Mouse (Mus musculus) mouse trophoblast stem cell (cell line): ENCODE results near the gene Clk3.

ENCODE experiments used
- in situ Hi-C, 2 experiments: fragments of 300-500 bp; cut with MseI, MboI; formaldehyde crosslinking; loops; 2 replicates in 1 of 2; 3 replicates in 1 of 2; pipeline ENCODE4 v1.15.1; 2025

Clk3 gene

DNA sequence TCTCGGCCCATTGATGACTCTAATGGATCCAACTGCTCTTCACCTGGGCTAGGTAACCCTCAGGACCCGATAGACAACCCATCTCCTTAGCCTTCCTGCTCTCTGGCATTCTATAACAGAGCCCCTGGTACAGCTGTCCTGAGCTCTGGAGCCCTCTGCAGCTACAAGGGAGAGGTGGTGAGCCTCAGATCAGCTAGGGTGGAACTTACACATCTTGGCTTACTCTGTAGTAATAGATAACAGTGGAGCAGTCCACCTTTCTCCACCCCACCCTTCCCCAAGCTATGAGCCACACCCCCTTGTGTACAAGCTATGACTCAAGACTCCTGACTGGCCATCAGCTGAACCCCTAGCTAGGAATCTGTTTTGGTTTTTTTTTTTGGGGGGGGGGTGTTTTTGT, 5.2 kb upstream of the Clk3 start:
- in situ Hi-C loops = loop anchor here in 1 of 2 experiments (10.0 kb wide), 1 partner anchor 224 kb away; no protein-coding TSS in a partner anchor

- in situ Hi-C loops = loop anchor here in 1 of 2 experiments (10.0 kb wide), 1 partner anchor 225 kb away; no protein-coding TSS in a partner anchor
Measured at GRCm38 (mm10) chr9:57770214-57770613, 4.6 kb upstream of the Clk3 start.

- in situ Hi-C loops = loop anchor here in 1 of 2 experiments (10.0 kb wide), 1 partner anchor 225 kb away; no protein-coding TSS in a partner anchor
Measured at GRCm38 (mm10) chr9:57769539-57770069, 3.9 kb upstream of the Clk3 start.

GRCm38 (mm10) chr9:57767231-57767630, 1.6 kb upstream of the Clk3 start:
- in situ Hi-C loops = no loop called here

DNA sequence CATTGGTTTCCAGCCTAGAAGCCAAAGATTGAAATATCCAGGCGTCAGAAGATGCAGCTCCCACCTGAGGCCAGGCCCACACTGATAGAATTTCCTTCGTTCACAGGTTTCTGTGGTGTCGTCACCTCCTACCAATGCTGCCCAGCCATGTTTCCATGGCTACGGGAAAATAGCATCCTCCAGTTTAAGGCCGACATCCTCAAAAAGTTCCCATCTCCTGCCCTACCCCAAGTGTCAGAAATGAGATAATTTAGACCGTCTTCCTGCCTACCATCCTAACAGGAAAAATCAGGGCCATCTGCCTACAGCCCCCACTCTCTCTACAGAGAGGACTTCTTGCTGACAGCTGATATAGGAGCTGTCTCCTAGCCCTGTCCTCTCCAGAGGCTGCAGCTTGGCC, 771 bp upstream of the Clk3 start:
- in situ Hi-C loops = no loop called here

DNA sequence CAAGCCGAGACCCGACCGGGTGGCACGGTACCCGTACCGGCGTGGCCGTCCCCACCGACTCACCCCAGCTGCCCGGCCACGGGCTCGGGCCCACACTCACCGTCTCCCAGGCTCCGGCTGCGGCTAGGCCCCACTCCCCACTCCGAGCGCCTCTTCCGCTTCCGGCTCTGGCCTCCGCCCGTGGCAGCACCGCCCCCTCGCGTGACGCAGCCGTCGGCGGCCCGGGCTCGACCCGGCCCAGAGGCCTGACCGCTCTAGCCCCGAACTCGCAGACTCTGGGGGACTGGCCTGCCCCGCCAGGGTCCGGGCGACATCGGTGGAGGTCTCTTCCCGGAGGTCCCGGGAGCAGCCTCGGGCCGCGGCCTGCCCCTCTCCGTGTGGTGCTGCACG, 691 bp downstream of the Clk3 start:
- in situ Hi-C loops = no loop called here

DNA sequence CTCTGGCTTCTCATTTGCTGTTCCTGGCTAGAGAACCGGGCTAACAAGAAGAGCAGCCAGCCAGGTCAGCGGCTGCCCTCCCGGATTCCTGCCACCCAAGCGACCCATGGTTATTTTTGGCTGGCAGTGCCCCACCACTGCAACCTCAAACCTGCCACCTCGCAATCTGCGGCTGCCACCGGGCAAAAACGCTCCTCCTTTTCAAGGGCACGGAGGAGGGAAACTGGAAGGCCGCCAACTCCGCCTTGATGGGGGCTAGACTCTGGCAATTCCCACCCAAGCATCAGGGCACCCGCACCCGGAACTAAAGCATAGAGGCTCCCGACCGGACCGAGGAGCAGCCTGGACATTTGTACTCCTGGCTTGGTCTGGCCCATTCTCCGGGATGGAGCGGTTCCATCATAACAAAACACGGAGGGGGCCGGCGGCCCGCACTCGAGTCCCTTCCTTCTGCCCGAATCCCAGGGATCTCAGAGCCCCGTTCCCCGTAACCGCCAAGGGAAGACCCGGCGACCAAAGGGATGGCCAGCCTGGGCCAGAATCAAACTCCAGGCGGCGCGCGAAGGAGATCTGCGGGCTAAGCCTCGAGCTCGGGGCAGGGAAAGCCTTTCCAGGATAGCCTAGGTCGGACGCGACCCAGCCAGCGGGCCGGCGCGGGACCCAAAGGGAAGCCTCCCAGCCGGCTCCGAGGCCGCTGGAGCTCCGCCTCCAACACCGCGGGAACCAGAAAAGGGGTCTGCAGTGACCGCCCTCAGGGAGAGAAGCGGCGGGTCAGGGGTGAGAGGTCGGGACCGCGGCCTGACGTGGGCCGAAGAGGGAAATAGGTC, 1.3 kb downstream of the Clk3 start:
- in situ Hi-C loops = no loop called here

DNA sequence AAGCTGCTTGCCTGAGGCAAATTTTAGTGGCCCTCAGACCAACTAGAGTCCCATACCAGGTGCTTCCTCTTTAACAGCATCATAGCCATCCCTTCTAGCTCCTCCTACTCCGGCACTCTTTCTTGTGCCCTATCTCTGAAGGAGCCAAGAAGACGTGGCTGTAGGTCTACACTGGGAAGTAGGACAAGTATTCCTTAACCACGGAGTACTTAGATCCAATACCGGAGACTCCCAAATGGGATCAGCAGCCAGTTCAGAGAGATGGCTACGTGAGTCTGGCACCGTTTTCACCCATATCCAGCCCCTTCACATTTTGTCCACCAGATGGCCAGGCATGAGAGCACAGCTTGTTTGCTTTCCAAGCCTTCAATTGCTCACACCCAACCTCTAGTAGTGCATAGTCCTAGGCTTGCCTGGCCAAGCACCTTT, 3.1 kb downstream of the Clk3 start:
- in situ Hi-C loops = no loop called here

DNA sequence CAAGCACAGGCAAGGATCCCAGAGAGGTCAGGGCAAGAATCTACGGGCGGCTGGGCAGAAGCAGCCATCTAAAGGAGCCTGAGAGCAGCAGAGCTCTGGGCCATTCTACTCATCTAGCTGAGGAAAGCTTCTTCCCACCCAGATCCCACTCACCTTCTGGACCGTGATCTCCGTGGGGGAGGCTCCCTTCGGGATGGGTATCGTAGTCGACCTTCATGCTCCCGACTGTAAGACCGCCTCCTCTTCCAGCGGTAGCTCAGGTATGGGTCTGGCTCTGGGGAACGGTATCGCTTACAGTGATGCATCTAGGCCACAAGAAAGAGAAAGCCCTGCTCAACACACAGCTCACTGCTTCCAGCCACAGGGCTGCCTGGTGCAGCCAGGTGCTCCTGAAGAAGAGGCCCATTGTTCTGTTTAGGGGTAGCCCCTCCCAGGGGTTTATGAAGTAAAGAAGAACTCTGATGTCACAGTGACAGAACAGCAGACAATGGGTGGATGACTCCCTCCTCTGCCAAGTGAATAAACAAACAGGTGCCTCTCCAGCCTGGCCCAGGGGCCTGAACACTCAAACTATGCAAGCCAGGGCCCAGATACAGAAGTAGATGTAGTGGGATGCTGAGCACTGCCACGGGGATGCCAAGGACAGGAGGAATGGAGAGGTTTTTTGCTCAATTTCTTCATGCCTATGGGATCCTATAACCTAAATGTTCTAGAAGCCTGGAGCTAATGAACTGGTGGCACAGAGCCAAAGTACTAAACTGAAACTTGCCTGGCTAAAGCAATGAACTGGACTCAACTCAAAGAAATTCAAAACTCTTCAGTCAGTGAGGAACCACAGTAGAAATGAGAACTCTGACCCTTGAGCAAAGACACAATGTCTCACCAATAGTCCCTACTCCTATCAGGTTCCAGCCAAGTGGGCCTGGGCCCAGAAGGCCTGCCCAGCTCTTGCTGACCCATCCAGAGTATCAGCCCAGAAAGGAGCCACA, 3.8 kb downstream of the Clk3 start:
- in situ Hi-C loops = no loop called here

DNA sequence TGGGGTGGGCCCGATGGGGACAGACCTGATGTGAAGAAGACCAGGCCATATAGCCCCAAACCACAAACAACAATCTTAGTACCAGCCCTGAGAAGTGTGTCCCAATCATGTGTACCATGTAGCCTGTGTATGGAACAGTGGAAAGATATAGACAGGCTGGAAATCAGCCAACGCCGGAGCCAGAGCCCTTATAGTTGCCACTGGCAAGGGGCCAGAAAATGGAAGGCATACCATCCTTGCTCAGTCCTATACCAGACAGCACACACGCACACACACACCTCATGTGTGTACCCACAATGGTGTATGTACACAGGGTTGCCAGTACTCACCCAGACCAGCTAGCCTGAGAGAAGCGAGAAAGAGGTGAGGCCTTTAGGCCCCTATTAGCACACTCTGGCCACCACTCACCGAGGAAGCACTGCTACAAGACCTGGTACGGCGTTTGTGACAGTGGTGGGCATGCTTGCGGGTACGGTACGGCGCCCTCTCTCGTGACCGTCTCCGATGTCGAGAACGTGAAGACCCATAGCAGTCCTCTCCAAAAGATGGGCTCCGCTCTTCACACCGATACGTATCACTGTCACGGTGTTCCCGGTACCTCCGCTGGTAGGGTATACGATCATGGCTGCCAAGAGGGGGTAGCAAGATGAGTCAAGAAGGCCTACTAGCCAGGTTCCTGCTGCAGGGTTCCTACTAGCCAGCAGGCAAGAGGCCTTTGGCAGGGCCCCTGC, 5.1 kb downstream of the Clk3 start:
- in situ Hi-C loops = no loop called here

DNA sequence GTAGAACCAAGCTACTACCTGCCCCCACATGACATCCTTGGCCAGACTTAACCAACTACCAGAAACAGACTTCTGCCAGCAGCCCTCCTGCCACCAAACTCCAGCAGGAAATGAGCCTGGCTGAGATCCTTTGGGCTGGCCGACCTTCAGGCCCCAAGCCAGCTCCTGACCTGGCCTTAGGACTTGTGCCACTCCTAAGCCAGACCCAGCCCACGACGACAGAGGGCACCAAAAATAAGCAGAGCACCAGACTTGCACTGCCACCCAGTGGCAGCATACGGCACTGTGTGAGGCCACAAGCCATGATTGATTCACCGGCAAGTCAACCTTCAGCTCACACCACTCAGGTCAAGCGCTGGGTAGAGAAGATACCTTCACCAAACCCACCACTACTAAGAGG, 6.4 kb downstream of the Clk3 start:
- in situ Hi-C loops = no loop called here

DNA sequence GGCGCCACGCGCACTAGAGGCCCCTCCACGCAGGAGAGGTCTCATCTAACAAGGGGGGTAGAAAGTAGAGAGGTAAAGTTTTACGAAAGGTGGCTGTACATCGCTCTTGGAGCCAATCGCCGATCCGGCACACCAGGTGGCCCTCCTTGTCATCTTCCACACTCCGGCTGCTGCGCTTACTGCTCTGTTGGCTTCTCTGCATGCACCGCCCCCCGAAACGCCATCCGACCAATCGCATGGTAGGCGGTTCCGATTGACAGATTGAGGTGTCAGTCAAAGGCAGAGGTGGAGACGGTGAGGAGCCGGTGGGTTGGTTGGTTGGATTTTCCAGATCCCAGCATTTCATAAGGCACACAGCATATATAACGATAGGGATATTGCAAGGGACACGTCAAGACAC, 7.1 kb downstream of the Clk3 start:
- in situ Hi-C loops = no loop called here

DNA sequence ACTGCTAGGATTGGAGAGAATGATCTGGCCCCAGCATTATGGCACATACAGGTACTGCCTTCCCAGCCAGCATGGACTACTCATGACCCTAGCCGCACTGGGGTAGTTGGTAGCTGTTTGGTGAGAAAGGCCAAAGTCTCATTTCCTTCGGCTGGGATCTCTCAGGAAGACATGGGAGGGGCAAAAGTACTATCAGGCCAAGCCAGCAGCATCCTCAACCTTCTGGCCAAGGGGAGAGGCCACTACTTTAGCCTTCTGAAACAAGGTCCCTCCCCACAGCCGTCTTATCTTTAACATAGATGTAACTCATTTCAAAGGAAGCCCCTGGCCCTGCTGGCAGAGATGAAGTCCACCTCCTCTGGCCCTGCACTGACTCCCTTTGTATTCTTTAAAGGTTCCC, 8.1 kb downstream of the Clk3 start:
- in situ Hi-C loops = no loop called here

GRCm38 (mm10) chr9:57750901-57751300, 14.8 kb downstream of the Clk3 start:
- in situ Hi-C loops = no loop called here

DNA sequence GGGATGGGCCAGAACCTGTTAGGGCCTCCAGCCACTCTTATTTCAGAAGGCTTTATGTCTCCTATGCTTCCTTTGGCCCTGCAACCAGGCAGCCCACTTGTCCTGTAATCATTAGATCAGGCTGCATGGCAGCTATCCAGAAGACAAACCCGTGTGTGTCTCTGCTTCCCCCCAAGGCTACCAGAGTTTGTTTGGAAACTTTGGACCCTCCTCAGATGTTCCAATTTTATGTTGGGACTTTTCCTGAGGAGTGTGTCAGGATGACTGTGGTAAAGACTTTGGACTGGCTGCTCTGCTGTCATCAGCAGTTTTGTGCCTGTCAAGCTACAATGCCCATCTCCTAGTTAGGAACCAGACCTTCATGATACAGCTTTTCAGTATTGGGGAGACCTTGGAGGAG, 16.8 kb downstream of the Clk3 start:
- in situ Hi-C loops = loop anchor here in 1 of 2 experiments (5.0 kb wide), 1 partner anchor 87 kb away; no protein-coding TSS in a partner anchor

DNA sequence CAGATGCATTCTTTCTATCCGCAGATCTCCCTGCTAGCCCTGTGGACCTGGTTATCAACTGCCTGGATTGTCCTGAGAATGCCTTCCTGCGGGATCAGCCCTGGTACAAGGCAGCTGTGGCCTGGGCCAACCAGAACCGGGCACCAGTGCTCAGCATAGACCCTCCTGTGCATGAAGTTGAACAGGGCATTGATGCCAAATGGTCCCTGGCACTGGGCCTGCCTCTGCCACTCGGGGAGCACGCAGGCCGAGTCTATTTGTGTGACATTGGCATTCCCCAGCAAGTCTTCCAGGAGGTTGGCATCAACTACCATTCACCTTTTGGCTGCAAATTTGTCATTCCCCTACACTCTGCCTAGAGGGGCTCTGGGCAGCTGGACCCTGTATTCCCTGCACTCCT, 17.5 kb downstream of the Clk3 start:
- in situ Hi-C loops = loop anchor here in 1 of 2 experiments (5.0 kb wide), 1 partner anchor 86 kb away; no protein-coding TSS in a partner anchor

DNA sequence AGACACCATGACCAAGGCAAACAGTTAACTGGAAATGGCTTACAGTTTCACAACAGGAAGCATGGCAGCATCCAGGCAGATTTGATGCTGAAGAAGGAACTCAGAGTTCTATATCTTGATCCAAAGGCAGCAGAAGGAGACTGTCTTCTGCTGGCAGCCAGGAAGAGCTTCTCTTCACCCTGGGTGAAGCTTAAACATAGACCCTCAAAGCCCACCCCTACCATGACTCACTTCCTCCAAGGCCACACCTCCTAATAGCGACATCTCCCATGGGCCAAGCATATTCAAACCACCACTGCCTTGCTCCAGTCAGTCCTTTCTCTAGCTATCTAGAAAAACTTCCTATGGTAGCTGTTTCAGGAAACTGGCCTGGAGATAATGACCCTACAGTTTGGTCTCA, 18.6 kb downstream of the Clk3 start:
- in situ Hi-C loops = loop anchor here in 1 of 2 experiments (5.0 kb wide), 1 partner anchor 85 kb away; no protein-coding TSS in a partner anchor

DNA sequence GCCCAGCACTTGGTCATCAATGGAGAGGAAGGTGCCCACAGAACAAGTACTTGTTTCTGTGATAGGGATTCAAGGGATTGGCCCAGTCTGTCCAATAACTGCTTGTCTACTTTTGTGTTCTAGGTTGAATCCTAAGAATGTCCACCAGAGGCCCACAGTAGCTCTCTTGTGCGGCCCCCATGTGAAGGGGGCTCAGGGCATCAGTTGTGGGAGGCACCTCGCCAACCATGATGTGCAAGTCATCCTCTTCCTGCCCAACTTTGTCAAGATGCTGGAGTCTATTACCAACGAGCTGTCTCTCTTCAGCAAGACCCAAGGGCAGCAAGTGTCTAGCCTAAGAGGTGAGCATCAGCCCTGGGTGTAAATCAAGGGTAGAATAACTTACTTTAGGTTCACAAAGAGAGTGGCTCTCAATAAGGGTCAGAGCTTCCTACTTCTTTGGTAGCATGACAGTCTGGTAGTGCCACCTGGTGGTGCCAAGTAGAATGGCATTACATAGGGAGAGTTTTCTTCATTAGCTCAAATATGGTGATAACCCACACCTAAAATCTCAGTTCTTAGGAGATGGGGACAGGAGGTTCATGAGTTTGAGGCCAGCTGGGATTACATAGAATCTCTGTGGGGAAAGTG, 21.1 kb downstream of the Clk3 start:
- in situ Hi-C loops = loop anchor here (5.0 kb wide), 1 partner anchor 82 kb away; no protein-coding TSS in a partner anchor

DNA sequence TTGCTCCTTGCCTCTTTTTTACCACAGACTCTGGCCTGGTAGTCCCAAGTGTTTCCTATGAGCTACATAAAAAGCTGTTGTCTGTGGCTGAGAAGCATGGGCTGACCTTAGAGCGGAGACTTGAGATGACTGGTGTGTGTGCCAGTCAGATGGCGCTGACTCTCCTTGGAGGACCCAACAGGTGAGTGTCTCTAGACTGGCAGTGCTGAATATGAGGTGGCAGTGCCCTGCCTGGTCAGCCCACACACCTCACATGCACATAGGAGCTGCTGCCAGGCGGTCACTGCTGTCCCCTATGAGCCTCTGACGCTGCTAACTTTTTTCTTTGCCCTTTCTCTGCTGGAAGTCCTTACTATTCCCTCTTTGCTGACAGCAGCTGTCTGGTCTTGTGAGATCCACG, 25.8 kb downstream of the Clk3 start:
- in situ Hi-C loops = loop anchor here in 1 of 2 experiments (5.0 kb wide), 1 partner anchor 78 kb away; no protein-coding TSS in a partner anchor

GRCm38 (mm10) chr9:57733606-57734005, 32.1 kb downstream of the Clk3 start:
- in situ Hi-C loops = no loop called here
